In genomic region chr4:57333926-57334548, GRCm38 (mm10) we compare ENCODE assay signal across 27 mouse cellular contexts. TPM values are rescaled to one million over a fixed set of nuclear protein-coding genes. Genes with fewer than 3 reads are reported as not detected.
A peak's percentile ranks its signal among the peaks of the same experiment; 100 is the strongest.
DNase-seq lines count a peak whose midpoint lies in the region; ATAC-seq lines count a peak whose summit lies in the region.
"Had no signal": no experiment of that assay in that cellular context is flagged by ENCODE, and none has a peak within 500 bp of the region (broad histone marks: within the 10 kb centered on the region; RNA-seq: fewer than 3 reads in every experiment).

No protein-coding gene starts in this region.

- H3K4me2 ChIP-seq in neural tube, embryonic 11.5 days (ENCODE audit: low read depth) = no peak overlapping the region
- H3K4me2 ChIP-seq: heart, embryonic 11.5 days; intestine, embryonic 15.5 days; limb, embryonic 12.5 days; liver, embryonic 11.5 days had no signal

- no peaks in the 10 kb centered on the region for H3K36me3 ChIP-seq in neural tube, embryonic 11.5 days (ENCODE audit: control insufficient read depth, insufficient read depth, low read length)
- H3K36me3 ChIP-seq: hindbrain, embryonic 10.5 days; intestine, embryonic 15.5 days; limb, embryonic 12.5 days had no signal

- 0 out of 2 replicates have a peak overlapping the region, but pooled peaks have one; percentile 3 for H3K27ac ChIP-seq in neural tube, embryonic 11.5 days (ENCODE audit: low read depth, low read length)
- H3K27ac ChIP-seq: hindbrain, embryonic 10.5 days; intestine, embryonic 15.5 days; limb, embryonic 12.5 days had no signal

- no peak overlapping the region for H3K4me3 ChIP-seq in neural tube, embryonic 11.5 days (ENCODE audit: low read depth, low read length)
- H3K4me3 ChIP-seq: hindbrain, embryonic 10.5 days; intestine, embryonic 15.5 days; limb, embryonic 12.5 days had no signal

- ATAC-seq in frontal cortex, adult (ENCODE audit: low TSS enrichment) = peak; percentile 89
- no peak for ATAC-seq in neural tube, embryonic 11.5 days (ENCODE audit: insufficient read depth, low FRiP score, low TSS enrichment)
- ATAC-seq: CD4-positive, CD25-positive, alpha-beta regulatory T cell, adult 4 months; forebrain, embryonic 14.5 days; hindbrain, embryonic 16.5 days; intestine, embryonic 15.5 days; liver, postnatal 0 days; midbrain, embryonic 16.5 days had no signal

- no peaks in the 10 kb centered on the region for H3K27me3 ChIP-seq in neural tube, embryonic 11.5 days (ENCODE audit: control insufficient read depth, insufficient read depth, low read length)
- H3K27me3 ChIP-seq: intestine, embryonic 15.5 days; limb, embryonic 12.5 days had no signal

- DNase-seq in frontal cortex, postnatal 10 days (ENCODE audit: low spot score in 2 of 2) = no peak
- no peak for DNase-seq in neural tube, embryonic 11.5 days (ENCODE audit: low spot score)
- no peak for DNase-seq in neural tube, embryonic 10.5 days (ENCODE audit: extremely low spot score, low spot score)
- peak; percentile 27 for DNase-seq in ZHBTc4 (ENCODE audit: low read depth, low spot score)
- DNase-seq in lung, postnatal 36 days = peak; percentile 30
- DNase-seq in cerebellum, postnatal 36 days = no peak
- DNase-seq in left cerebral cortex, adult 9 months (ENCODE audit: low spot score in 2 of 2) = no peak
- DNase-seq: adrenal gland, postnatal 25 days; cerebellum, adult 18-20 months; cerebellum, postnatal 25 days; gastrocnemius, postnatal 10 days; heart, adult 11 months; kidney, adult 8-10 months; kidney, postnatal 10 days; liver, postnatal 0 days; right cerebral cortex, postnatal 14 days; thymus, postnatal 25 days had no signal

- no peaks in the 10 kb centered on the region for H3K4me1 ChIP-seq in neural tube, embryonic 11.5 days (ENCODE audit: control insufficient read depth, insufficient read depth, low read length)
- H3K4me1 ChIP-seq: hindbrain, embryonic 10.5 days; intestine, embryonic 15.5 days; limb, embryonic 12.5 days had no signal

- no peaks in the 10 kb centered on the region for H3K9me3 ChIP-seq in neural tube, embryonic 11.5 days (ENCODE audit: control insufficient read depth, low read length)
- H3K9me3 ChIP-seq: intestine, embryonic 15.5 days; limb, embryonic 12.5 days had no signal

- no peak overlapping the region for H3K9ac ChIP-seq in neural tube, embryonic 11.5 days (ENCODE audit: low read length)
- H3K9ac ChIP-seq: intestine, embryonic 15.5 days; limb, embryonic 12.5 days; liver, postnatal 0 days had no signal

- WGBS in neural tube, embryonic 11.5 days = 89% methylated on average over 12 of the region's 12 CpGs

RNA-seq across cellular contexts. Expression of gene Ptpn3, which starts 32.4 kb away (rescaled TPM):
- 2.7 TPM in 2 replicates for polyA plus RNA-seq in neural tube, embryonic 11.5 days (2014; fragmentation: Nextera tagmentation; extraction: Ambion mirVana)

Comparison
In these comparisons a context has a peak if more than half of its experiments do, and no peak if none do; other contexts are left out.
1. DNase-seq: peak in ZHBTc4 (single experiment) and lung, postnatal 36 days (single experiment); none in frontal cortex, postnatal 10 days (0 of 2), neural tube, embryonic 11.5 days (single experiment), neural tube, embryonic 10.5 days (single experiment), cerebellum, postnatal 36 days (0 of 2) and left cerebral cortex, adult 9 months (0 of 2).